Mouse (Mus musculus) kidney, postnatal 25 days (tissue): ENCODE data around the gene Hpn.
A peak's percentile ranks its signal among the peaks of the same experiment; 100 is the strongest.

Source experiments
- DNase-seq, 2 experiments: peaks; one replicate each; pipeline ENCODE4 v3.0.0; 2021; ENCODE audit warnings: mixed read lengths in 2 of 2

Gene Hpn

GRCm38 (mm10) chr7:31079670-31080069 is 35.4 kb downstream of the Hpn start:
- no peak for DNase-seq

DNA sequence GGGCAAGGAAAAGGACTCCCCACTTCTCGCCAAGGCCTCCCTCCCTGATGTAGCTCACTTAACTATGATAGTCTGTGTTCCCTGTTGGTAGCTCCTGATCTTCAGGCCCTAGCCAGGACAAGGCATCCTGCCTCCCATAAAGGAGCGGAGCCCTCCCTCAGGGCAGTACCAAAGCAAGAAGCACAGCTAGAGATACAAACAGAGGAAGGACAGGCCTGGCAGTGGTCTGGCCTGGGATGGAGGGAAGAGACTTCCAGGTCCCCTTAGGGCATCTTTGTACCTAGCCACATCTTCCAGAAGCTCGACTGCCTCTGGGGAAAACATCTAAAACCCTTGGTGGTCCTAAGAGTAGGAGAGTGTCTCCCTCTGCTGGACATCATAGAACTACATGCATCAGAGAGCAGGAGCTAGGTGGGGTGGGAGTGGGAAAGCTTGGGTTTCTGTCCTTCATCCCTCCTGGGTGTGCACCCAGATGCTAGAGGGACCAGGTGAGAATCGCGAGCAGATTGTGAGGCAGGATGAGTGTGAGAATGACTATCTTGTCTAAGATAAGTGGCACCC is 37.1 kb downstream of the Hpn start:
- DNase-seq: peak in 1 of 2 experiments; percentile 56

DNA sequence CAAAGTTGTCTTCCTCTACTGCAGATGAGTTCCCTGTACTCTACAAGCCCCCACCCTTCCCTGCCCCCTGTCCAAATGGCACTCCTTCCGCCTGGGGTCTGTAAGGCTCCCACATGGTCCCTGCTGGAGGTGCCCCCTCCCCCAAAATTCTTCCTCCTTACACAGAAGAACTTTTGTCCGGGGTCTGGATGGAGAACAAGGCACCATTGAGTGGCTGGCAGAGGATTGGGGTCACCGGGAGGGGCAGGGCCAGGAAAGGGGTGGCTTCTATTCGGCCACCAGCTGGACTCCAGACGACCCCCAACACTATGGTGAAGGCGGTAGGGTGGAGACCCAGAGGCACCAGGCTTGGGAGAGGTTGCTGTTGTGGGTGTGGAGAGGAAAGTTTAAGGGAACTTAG is 37.6 kb downstream of the Hpn start:
- no peak for DNase-seq

GRCm38 (mm10) chr7:31076492-31076891 is 38.6 kb downstream of the Hpn start, which contains the start of gene Fxyd3:
Gene Fxyd3, minus strand, starts transcription at chr7:31076704.
- no peak for DNase-seq

GRCm38 (mm10) chr7:31074713-31075069 is 40.4 kb downstream of the Hpn start:
- no peak for DNase-seq

- DNase-seq: no peak
Observed at GRCm38 (mm10) chr7:31074061-31074712, 40.9 kb downstream of the Hpn start.

GRCm38 (mm10) chr7:31073546-31073945 is 41.5 kb downstream of the Hpn start:
- no peak for DNase-seq

DNA sequence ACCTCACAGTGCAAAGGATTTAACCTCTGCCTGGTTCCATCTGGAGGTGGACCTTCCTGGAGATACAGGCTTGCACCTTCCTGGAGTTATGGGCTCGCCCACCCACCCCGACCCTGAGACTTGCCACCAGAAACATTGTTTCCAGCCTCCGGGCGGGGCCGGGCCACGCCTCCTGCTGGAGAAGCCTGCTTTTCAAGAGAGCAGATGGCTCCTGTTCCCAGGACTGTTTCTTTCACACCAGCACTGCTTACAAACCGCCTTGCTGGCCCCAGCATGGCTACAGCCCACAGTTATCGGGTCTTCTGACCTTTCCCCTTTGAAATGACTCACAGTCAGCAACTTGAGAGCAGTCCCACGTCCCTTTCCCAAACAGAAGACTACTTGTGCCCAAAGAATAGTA is 42.8 kb downstream of the Hpn start:
- no peak for DNase-seq

DNA sequence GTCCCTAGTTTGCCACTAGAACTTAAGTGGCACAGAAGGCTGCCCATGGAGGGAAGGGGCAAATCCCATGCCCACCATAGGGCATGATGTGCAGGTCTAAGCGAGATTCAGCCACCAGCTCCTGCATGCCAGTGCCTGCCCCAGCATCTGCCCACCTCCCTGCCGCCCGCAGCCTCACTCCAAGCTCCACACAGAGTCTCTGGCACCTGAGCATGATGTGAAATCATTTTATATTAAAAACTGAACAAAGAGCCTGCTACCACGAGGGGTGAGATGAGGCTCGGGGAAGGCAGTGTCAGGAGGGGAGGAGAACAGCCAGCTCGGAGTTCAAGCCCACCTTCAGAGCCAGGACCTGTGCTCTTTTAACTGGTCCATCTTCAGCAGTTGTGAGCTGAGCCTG is 44.8 kb downstream of the Hpn start:
- DNase-seq: no peak

DNA sequence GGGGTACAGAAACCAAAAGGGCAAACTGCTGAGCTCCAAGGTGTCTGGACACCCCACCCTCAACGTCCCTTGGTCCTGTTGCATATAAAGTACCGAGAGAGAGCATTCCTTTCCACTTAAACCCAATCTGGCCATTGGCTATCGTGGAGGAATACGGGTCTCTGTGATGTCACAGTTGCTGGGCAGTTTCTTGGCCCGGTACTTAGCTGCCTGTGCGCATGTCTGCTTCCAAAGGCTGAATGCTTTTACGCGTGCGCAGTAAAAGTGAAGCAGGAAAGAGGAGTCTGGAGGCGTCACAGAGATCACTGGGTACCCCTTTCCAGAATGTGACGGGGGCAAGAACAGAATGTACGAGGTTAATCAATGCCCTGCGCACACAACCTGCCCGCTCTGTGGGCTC is 45.6 kb downstream of the Hpn start:
- DNase-seq: no peak

DNA sequence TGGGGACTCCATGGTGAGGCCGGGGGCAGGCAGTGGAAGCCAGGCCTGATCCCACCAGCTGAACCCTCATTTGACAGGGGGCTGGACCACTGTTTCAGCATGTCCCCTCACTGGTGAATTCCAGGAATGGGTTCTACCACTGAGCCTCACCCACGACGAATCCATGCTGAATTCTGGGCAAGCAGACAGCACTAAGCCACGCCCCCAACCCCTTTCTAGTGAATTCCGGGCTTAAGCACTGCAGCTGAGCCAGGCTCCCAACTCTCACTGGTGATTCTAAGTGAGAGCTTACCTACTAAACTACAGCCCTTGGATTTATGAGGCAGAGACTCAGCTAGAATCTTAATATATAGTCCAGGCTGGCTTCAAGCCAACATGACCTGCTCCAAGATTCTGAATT is 47.3 kb downstream of the Hpn start:
- peak in 1 of 2 experiments; percentile 49 for DNase-seq

- no peak for DNase-seq
Observed at GRCm38 (mm10) chr7:31063074-31063560, 52.0 kb downstream of the Hpn start.

DNA sequence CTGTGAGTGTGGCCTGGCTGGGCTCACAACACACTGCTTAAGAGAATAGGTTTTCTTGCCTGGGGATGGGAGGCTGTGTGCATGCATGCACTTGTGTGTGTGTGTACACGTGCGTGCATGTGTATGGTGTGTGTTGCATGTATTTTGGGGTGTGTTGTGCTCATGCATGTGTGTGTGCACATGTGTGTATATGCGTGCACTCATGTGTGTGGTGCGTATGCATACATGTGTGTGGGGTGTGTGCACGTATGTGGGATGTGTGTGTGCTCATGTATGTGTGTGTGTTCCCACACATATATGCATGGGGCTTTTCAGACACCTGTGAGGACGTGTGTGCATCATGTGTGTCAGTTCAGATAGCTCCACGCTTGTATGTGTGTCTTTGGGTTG is 54.5 kb downstream of the Hpn start:
- peak in 1 of 2 experiments; percentile 20 for DNase-seq

DNA sequence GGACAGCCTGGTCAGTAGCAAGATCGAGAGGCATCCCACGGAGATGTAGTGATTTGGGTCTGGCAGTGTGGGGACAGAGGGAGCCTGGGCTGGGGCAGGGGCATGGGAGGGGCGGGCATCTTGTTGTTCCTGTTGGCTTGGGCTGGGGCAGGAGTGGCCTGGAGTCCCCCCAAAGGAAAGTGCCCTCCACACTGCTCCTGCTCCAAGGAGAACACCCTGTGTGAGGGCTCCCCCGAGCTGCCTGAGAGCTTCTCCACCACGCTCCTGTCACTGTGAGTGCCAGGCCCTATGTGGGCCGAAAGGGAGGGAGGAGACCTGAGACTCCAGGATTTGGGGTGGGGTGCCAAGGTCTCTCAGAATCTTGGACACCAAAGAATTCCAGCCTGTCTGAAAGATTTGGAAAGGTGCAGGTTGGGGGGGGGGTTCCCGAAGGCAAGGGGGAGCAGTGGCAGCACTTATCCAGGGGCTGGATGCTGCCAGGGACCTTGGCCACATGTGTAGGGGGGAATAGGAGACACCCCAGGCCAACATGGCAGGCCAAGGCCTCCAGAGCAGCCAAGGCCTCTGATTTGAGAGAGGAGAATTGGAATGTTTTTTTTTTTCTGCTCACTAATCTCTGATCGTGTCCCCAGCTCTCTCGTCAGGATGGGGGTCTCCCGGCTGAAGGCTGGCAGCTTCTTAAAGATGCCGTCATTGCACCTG is 55.0 kb downstream of the Hpn start:
- DNase-seq: no peak

- DNase-seq: peak; percentile 75 to 81
Observed at GRCm38 (mm10) chr7:31059108-31059507, 56.0 kb downstream of the Hpn start, which contains the start of gene Lgi4. Gene Lgi4, plus strand, starts transcription at chr7:31059342.

DNA sequence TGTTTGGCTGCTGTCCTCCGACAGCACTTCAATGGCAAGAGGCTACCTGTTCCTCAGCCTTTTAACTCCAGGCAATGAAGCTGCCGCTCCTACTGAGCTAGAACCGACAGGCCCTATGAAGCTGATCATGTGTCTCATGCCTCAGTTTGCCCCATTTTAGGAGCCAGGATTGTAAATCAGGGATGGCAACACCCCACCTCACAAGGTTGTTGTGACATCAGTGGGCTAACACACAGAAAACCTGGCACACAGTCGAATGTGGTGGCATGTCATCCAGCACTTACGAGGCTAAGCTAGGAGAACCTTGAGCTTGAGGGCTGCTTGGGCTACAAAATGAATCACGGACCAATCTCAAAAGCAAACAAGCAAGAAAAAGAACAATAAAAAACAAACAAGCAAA is 56.9 kb downstream of the Hpn start:
- DNase-seq: no peak

- peak in 1 of 2 experiments; percentile 17 for DNase-seq
Observed at GRCm38 (mm10) chr7:31057730-31058129, 57.4 kb downstream of the Hpn start.

GRCm38 (mm10) chr7:31057071-31057470 is 58.0 kb downstream of the Hpn start, which contains the start of gene Fxyd1:
Gene Fxyd1, minus strand, starts transcription at chr7:31057199.
- DNase-seq: no peak

DNA sequence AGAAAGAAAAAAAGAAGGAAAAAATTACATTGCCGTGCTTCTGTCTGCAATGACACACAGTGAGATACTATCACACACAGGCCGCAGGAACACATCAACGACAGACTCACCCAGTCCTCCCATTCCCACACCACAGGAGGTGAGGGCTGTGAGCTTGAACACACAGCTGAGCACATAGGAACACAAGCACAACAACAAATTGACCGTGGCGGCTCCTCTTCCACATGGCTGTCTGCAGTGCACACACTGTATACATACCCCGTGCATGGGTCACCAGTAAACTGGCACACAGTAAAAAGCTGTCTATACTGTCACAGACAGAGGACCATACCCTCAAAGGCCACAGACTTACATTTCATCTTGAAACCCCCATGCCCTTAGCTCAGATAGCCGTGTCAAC is 58.6 kb downstream of the Hpn start:
- no peak for DNase-seq

GRCm38 (mm10) chr7:31055883-31056282 is 59.2 kb downstream of the Hpn start:
- DNase-seq: peak; percentile 60 to 73

DNA sequence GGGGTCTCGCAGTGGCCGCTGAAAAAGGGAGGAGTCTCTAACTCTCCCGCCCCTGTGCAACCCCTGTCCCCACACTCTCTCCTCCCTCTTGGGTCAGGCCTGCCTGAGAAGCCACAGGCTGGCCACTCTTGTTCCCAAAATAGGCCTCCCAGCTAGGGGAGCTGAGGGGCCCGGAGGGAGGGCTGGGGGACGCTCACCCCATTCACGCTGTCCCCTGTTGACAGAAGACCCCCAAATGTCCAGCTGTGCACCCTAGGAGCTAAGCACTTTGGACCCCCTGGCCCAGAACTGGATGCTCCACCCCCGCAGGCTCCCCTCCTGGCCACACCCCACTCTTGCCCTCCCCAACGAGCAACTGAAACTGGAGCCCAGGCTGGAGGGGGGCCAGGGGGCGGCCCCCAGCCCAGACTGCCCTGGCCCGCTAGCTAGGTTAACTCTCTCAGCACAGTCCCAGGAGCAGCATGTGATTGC is 59.7 kb downstream of the Hpn start:
- peak; percentile 68 to 87 for DNase-seq

DNA sequence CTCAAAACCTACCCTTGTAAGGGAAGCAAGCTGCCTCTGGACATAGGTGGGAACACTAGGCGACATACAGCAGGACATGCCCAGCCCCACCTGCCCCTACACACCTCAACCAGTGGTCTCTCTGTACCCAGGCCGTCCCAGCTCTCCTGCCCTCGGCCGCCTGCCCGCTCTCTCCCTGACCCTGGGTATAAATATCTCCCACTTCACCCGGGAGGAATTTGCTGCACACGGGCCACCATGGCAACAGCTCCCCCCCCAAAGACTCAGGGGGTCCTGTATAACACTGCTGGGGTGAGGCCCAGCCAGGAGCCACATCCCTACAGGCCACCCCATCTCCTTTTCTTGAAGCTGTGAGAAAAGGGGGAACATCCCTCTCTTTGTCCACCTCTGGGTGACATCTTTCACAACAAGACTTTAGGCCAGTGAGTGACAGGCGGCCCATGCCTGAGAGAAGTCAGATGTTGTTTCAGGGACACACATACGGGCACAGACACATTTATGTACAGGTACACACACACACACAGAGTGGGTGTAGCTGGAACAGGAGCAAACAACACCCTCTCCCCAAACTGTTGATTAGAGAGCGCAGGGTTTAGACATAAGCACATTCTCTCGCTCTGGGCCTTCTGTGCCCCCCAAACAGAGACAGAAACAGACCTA is 60.3 kb downstream of the Hpn start:
- peak in 1 of 2 experiments; percentile 34 for DNase-seq

DNA sequence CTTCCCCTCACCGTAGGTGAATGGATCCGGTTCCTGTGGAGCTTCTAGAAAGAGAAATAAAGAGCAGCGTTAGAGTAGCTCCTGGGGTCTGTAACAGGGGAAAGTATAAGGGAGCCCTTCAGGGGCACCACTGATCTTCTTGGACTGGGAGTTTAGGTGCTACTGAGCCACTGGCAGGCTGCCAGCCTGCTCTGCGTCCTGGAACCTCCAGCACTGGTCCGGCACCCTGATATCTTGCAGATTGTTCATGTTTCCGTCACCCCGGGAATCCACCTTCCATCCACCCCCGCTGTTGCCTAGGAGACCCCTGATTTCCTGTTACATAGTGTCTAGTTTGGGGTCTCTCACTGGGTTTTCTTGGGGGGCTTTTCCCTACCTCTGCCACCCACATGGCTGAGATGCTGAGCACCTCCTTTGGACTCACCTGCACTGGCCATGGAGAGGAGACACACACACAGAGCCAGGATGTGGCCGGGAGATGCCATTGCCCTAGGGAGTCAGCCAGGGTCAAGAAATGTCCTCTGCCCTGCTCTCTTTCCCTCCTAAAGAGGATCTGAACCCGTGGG is 61.1 kb downstream of the Hpn start:
- DNase-seq: peak; percentile 28 to 33
